Mouse (Mus musculus): ENCODE data around the gene Dexi. TPM values are rescaled to one million over a fixed set of nuclear protein-coding genes. Genes with fewer than 3 reads are reported as not detected.

Gene Dexi
- polyA plus RNA-seq, 1 experiment from 2014 or later: 3.2 TPM

DNA sequence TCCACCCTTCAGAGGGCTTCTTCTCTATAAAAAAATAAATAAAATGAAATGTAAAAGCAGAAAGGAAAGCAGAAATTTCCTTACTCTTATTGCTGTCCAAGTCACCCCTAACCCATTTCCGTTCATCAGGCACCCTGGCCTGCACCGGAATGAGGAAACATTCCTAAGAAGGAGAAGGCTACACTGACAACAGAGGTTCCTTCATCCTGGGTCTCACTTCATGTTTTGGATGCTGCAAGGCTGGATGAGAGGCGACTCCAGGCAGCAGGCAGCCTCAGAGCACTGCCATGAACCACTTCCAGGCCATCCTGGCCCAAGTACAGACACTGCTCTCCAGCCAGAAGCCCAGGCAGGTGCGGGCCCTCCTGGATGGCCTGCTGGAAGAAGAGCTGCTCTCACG lies 63.0 kb downstream of the Dexi start, which contains the start of gene Ciita:
Gene Ciita (plus strand): TSS at position 203 of the 400 bp plus-strand sequence.
- WGBS (ENCODE audit: insufficient replicate concordance): 46% methylated on average over 5 of the region's 5 CpGs
- Histone ChIP-seq H3K4me3 (replicated peaks) (no peak within 1 kb of the TSS), H3K4me2 (no peak within 1 kb of the TSS), H3K27me3 (no peaks in the 10 kb centered on the region), H3K9ac (no peak within 1 kb of the TSS), H3K4me1 (replicated peaks) (no peaks in the 10 kb centered on the region), H3K9me3 (replicated peaks) (no peaks in the 10 kb centered on the region), H3K27ac (replicated peaks) (no peak within 1 kb of the TSS), H3K36me3 (replicated peaks) (no peaks in the 10 kb centered on the region)
- no peak for ATAC-seq (ENCODE audit: insufficient read depth)

DNA sequence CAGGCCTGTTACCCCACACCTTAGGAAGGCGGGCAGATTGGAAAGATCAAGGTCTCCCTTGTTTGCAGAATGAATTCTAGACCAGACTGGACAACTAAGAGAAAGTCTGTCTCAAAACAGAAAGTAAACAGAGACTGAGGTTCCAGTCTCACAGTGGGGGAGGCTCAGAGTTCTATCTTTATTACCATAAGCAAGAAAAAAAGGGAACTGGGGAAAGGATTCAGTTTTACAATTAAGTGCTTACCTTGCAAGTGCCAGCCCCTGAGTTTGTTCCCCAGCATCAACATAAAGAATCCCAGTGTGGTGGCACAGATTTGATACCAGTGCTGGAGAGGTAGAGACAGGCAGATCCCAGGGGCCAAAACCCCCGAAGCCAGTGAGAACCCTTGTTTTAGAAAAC lies 66.9 kb downstream of the Dexi start:
- no peak for ATAC-seq (ENCODE audit: insufficient read depth)
- no peaks in the 10 kb centered on the region for H3K36me3 ChIP-seq (replicated peaks)
- H3K4me3 ChIP-seq (replicated peaks): no peak overlapping the region
- H3K27me3 ChIP-seq: no peaks in the 10 kb centered on the region
- H3K9me3 ChIP-seq (replicated peaks): no peaks in the 10 kb centered on the region
- no peak overlapping the region for H3K27ac ChIP-seq (replicated peaks)
- H3K4me2 ChIP-seq: no peak overlapping the region
- 39% methylated on average over 2 of the region's 2 CpGs for WGBS (ENCODE audit: insufficient replicate concordance)
- H3K9ac ChIP-seq: no peak overlapping the region
- H3K4me1 ChIP-seq (replicated peaks): no peaks in the 10 kb centered on the region

DNA sequence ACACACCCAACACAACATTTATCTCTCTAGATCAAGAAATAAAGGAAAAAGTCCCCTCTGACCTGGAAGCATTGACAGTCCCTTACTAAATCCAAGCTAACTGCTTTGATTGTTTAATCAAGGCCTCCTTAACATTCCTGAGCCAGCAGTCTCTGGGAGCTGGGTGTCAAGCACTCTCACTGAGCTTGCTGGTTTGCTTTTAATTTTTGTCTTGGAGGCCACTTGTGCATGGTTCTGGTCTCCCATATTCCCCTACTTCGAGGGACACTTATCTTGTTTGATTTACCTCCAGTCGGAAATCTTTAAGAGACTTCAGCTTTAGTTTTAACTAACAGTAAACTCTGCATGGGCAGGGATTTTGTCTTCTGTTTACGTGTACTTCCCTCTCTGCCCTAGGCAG lies 67.9 kb downstream of the Dexi start:
- Histone ChIP-seq H3K9me3 (replicated peaks) (no peaks in the 10 kb centered on the region), H3K27me3 (no peaks in the 10 kb centered on the region)
- 41% methylated on average over 3 of the region's 3 CpGs for WGBS (ENCODE audit: insufficient replicate concordance)

DNA sequence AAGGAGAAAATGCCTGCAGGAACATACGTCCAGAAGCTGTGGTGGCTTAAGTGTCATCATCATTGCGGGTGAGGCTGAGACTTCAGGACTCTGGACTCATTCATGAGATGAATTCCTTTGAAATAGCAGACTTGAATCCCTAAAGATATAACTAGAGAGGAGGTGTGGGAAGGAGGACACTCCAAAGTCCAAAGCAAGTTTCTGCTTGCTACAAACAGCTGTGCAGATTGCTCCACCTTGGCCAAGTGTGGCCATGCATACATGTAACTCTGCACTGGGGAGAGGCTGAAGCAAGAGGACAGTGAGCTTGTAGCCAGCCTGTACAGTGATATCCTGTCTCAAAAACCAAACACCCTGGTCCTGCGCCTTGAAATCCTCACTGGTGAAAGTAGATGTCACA lies 70.9 kb downstream of the Dexi start:
- Histone ChIP-seq H3K27me3 (no peaks in the 10 kb centered on the region), H3K4me2 (no peak overlapping the region), H3K4me3 (replicated peaks) (no peak overlapping the region), H3K9ac (no peak overlapping the region), H3K9me3 (replicated peaks) (no peaks in the 10 kb centered on the region), H3K27ac (replicated peaks) (no peak overlapping the region), H3K4me1 (replicated peaks) (no peaks in the 10 kb centered on the region), H3K36me3 (replicated peaks) (no peaks in the 10 kb centered on the region)
- no peak for ATAC-seq (ENCODE audit: insufficient read depth)
- WGBS (ENCODE audit: insufficient replicate concordance): 62% methylated on average over 3 of the region's 3 CpGs

More for the DNA sequence above, 67.9 kb downstream of the Dexi start:
- Histone ChIP-seq H3K36me3 (replicated peaks) (no peaks in the 10 kb centered on the region), H3K9ac (no peak overlapping the region), H3K27ac (replicated peaks) (no peak overlapping the region), H3K4me2 (no peak overlapping the region), H3K4me1 (replicated peaks) (no peaks in the 10 kb centered on the region), H3K4me3 (replicated peaks) (no peak overlapping the region)
- ATAC-seq (ENCODE audit: insufficient read depth): no peak

DNA sequence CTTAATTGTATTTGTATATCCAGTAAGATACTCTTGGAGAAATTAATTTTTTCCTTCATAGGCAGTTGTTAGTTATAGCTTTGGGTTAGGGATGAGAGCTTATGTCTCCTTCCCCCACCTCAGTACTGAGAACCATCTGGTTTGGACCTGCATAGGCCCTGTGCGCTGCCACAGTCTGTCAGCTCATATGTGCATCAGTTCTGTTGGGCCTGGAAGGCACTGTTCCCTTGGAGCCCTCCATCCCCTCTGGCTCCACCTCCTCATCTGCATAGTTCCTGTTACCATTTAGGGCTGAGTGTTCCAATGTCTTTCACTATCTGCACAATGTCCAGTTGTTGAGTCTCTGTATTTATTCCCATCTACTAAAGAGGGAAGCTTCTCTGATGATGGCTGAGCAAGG lies 74.7 kb downstream of the Dexi start:
- Histone ChIP-seq H3K27ac (replicated peaks) (no peak overlapping the region), H3K27me3 (no peaks in the 10 kb centered on the region), H3K4me3 (replicated peaks) (no peak overlapping the region), H3K4me2 (no peak overlapping the region), H3K9ac (no peak overlapping the region), H3K4me1 (replicated peaks) (no peaks in the 10 kb centered on the region), H3K9me3 (replicated peaks) (no peaks in the 10 kb centered on the region), H3K36me3 (replicated peaks) (no peaks in the 10 kb centered on the region)
- no peak for ATAC-seq (ENCODE audit: insufficient read depth)
- WGBS (ENCODE audit: insufficient replicate concordance): 66% methylated on average over 1 of the region's 1 CpGs

DNA sequence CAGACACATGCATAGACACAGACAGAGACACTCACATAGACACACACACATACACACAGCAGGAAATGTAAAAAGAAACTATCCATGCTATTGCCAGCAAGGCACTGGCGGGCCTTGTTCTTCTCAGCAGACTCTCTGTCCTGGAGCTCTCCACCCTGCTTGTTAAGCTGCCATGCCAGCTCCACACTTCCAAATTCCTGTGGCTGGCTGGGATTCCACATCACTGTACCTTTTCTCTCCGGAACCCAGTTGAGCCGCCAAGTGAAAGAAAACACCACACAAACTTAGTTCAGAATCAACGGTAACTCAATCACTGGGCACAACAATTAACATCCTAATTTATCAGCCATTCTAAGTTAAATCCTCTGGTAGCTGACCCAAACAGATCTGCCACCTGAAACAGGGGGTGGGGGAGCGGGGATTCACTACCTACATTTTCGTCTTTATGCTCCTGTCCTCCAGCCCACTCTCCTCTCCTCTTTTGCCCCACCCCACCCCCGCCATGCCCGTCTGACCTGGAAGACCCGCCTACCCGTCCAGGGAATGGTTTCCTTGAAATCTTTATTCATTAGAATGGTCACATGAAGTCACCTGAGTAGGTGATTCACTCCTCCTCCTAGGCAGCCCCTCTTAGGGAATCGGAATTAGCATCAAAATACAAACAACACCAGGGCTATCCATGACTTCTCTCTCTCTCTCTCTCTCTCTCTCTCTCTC lies 75.3 kb downstream of the Dexi start:
- no peak overlapping the region for H3K4me3 ChIP-seq (replicated peaks)
- 37% methylated on average over 11 of the region's 11 CpGs for WGBS (ENCODE audit: insufficient replicate concordance)
- ATAC-seq (ENCODE audit: insufficient read depth): no peak

DNA sequence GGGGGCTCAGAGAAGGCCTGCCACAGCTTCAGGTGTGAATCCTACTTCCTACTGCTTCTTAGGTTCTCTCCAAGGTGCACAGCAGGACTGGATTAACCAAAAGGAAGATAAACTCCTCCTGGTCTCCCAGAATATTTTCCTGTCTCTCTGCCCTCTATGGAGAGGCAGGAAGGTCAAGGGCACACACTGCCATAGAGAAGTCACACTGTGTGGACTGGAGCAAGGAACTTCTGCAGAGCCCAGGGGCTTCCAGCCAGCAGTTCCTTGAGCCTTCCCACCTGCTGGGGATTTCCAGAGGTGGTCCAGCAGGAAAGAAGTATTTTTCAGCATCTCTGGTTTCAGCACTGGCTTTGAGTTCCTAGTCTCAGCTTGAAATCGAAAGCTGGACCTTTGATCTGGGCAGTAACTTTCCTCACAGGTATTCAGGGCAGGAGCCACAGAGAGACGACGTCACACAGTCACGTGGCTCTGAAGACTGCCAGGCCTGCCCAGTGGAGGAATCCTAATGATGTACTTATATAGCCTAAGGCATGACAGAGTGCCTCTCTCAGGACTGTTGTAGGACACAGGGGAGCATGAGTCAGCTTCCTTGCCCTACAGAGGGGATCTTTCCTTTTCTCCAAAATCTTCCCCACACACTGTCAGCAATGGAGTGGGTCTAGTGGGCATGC lies 77.7 kb downstream of the Dexi start:
- Histone ChIP-seq H3K4me2 (no peak overlapping the region), H3K9ac (no peak overlapping the region), H3K27me3 (no peaks in the 10 kb centered on the region), H3K4me1 (replicated peaks) (no peaks in the 10 kb centered on the region), H3K36me3 (replicated peaks) (no peaks in the 10 kb centered on the region), H3K9me3 (replicated peaks) (no peaks in the 10 kb centered on the region), H3K27ac (replicated peaks) (no peak overlapping the region), H3K4me3 (replicated peaks) (no peak overlapping the region)
- 16% methylated on average over 4 of the region's 4 CpGs for WGBS (ENCODE audit: insufficient replicate concordance)
- ATAC-seq (ENCODE audit: insufficient read depth): no peak

More for the DNA sequence above, 75.3 kb downstream of the Dexi start:
- no peak overlapping the region for H3K4me2 ChIP-seq
- H3K36me3 ChIP-seq (replicated peaks): no peaks in the 10 kb centered on the region
- no peak overlapping the region for H3K9ac ChIP-seq
- no peaks in the 10 kb centered on the region for H3K4me1 ChIP-seq (replicated peaks)
- no peaks in the 10 kb centered on the region for H3K27me3 ChIP-seq
- H3K27ac ChIP-seq (replicated peaks): no peak overlapping the region
- H3K9me3 ChIP-seq (replicated peaks): no peaks in the 10 kb centered on the region

DNA sequence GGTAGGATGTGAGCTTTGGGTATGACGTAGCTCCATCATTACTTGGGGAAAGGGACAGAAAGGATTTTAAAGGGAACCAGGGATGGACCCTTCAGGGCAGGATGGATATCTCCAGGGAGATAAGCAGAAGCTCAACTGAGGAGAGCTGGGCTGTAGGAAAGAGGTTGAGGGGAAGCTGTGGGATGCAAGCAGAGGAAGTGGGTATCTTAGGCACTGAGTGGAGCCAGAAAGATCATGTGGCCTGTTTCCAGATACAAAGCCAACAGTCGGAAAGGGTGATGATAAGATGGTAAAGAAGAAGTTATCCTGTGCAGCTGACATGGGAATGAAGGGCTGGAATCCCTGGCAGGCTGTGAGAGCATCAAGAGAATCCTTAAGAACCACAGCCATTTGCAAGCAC lies 81.7 kb downstream of the Dexi start:
- WGBS (ENCODE audit: insufficient replicate concordance): 40% methylated on average over 2 of the region's 2 CpGs
- ATAC-seq (ENCODE audit: insufficient read depth): no peak
- no peaks in the 10 kb centered on the region for H3K36me3 ChIP-seq (replicated peaks)

DNA sequence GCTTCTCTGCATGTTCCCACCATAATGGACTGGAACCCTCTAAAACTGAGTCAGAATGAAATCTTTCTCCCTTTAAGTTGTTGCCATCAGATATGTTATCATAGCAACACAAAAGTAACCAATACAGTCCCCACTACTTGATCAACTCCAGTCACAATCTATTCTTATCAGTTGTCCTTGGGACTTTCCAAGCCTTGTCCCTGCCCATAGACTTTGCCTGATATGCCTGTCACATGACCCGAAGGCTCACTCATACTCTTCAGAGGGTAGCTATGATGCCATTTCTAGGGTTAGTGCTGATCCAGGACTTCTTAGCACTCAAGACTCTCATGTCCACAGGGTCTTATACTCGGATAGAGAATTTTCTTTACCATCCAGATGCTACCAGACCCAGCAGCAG lies 82.7 kb downstream of the Dexi start:
- H3K9ac ChIP-seq: no peak overlapping the region
- no peak for ATAC-seq (ENCODE audit: insufficient read depth)
- H3K27me3 ChIP-seq: no peaks in the 10 kb centered on the region
- H3K36me3 ChIP-seq (replicated peaks): no peaks in the 10 kb centered on the region
- H3K4me3 ChIP-seq (replicated peaks): no peak overlapping the region
- H3K4me1 ChIP-seq (replicated peaks): no peaks in the 10 kb centered on the region
- H3K27ac ChIP-seq (replicated peaks): no peak overlapping the region
- H3K9me3 ChIP-seq (replicated peaks): no peaks in the 10 kb centered on the region
- 32% methylated on average over 2 of the region's 2 CpGs for WGBS (ENCODE audit: insufficient replicate concordance)
- no peak overlapping the region for H3K4me2 ChIP-seq

More for the DNA sequence above, 81.7 kb downstream of the Dexi start:
- no peak overlapping the region for H3K27ac ChIP-seq (replicated peaks)
- H3K4me2 ChIP-seq: no peak overlapping the region
- H3K27me3 ChIP-seq: no peaks in the 10 kb centered on the region
- H3K4me3 ChIP-seq (replicated peaks): no peak overlapping the region
- H3K4me1 ChIP-seq (replicated peaks): no peaks in the 10 kb centered on the region
- no peaks in the 10 kb centered on the region for H3K9me3 ChIP-seq (replicated peaks)
- H3K9ac ChIP-seq: no peak overlapping the region

DNA sequence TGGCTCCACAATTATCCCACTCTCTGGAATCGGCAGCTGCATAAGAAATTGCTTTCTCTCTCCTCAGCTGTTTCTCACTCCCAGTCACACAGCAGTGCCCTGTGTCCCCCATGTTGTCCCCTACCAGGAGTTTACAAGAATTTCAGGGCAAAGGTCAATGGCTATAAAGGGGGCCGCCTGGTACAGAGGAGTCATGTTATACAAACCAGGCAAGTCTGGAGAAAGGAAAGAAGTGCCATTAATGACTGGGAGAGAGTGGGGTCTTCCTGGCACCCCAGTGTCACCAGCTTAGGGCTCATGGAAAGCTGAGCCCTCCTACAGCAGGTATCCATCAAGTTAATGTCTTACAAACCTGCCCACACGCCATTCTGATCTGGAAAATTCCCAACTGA lies 88.3 kb downstream of the Dexi start:
- WGBS (ENCODE audit: insufficient replicate concordance): 35% methylated on average over 3 of the region's 3 CpGs
- Histone ChIP-seq H3K36me3 (replicated peaks) (no peaks in the 10 kb centered on the region), H3K27me3 (no peaks in the 10 kb centered on the region), H3K4me2 (no peak overlapping the region), H3K27ac (replicated peaks) (no peak overlapping the region), H3K4me1 (replicated peaks) (peaks cover 8% of the 10 kb centered on the region; the same call in 1 of the 2 replicates), H3K9me3 (replicated peaks) (no peaks in the 10 kb centered on the region), H3K9ac (no peak overlapping the region), H3K4me3 (replicated peaks) (no peak overlapping the region)
- no peak for ATAC-seq (ENCODE audit: insufficient read depth)

DNA sequence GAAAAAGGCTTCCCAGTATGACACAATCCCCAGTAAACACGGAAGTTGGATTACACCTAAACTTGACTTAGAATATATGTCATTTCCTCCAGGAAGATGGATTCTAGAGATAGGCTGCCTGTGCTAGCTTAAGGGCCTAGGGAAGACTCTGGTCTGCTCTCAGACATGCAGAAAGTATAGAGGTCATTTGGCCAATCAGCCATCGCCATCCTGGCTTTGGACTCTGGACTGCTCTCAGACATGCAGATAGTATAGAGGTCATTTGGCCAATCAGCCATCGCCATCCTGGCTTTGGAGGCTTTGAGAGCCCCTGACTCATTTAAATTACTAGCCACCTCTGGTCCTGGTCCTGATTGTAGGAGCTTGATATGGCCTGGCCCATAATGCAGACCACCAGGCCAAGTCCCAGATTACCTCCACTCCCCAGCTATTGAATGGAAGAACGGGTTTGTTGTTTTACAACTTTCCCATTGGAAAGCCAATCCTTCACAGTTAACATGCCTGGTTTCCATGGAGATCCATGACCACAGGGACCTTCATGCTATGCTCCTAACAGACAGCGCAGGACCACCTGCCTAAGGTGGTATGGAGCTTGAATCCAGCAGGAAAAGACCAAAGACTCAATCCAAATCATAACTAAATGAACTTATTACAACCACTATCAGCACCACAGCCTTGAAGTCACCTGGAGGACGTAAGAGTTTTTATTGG lies 88.8 kb downstream of the Dexi start:
- Histone ChIP-seq H3K27me3 (no peaks in the 10 kb centered on the region), H3K4me2 (no peak overlapping the region), H3K4me3 (replicated peaks) (no peak overlapping the region), H3K9me3 (replicated peaks) (no peaks in the 10 kb centered on the region), H3K27ac (replicated peaks) (no peak overlapping the region), H3K9ac (no peak overlapping the region), H3K36me3 (replicated peaks) (no peaks in the 10 kb centered on the region), H3K4me1 (replicated peaks) (peaks cover 8% of the 10 kb centered on the region; the same call in 1 of the 2 replicates)
- no peak for ATAC-seq (ENCODE audit: insufficient read depth)
- WGBS (ENCODE audit: insufficient replicate concordance): 50% methylated on average over 6 of the region's 6 CpGs

Data from liver, embryonic 15.5 days (tissue).